Mouse (Mus musculus): ENCODE results near the gene Nsun2.
"Not testable (repeated sequence)": the region's sequence is repeated elsewhere in the genome, so short reads cannot be mapped to it uniquely, and the experiment has no call there.

Gene Nsun2

GRCm38 (mm10) chr13:69633988-69634387 is 100.4 kb downstream of the Nsun2 start:
- in situ Hi-C loops (cut with MseI, MboI), result no loop called here

GRCm38 (mm10) chr13:69635836-69636235 is 102.3 kb downstream of the Nsun2 start:
- in situ Hi-C loops (cut with MseI, MboI), result not testable (repeated sequence)

- in situ Hi-C loops (cut with MseI, MboI), result no loop called here
Observed at GRCm38 (mm10) chr13:69636375-69636774, 102.8 kb downstream of the Nsun2 start.

GRCm38 (mm10) chr13:69636816-69637215 is 103.3 kb downstream of the Nsun2 start:
- in situ Hi-C loops (cut with MseI, MboI), result no loop called here

- in situ Hi-C loops (cut with MseI, MboI), result no loop called here
Observed at GRCm38 (mm10) chr13:69637657-69638056, 104.1 kb downstream of the Nsun2 start.

- in situ Hi-C loops (cut with MseI, MboI), result no loop called here
Observed at GRCm38 (mm10) chr13:69638108-69638626, 104.6 kb downstream of the Nsun2 start.

- in situ Hi-C loops (cut with MseI, MboI), result no loop called here
Observed at GRCm38 (mm10) chr13:69639251-69639650, 105.7 kb downstream of the Nsun2 start.

- in situ Hi-C loops (cut with MseI, MboI), result no loop called here
Observed at GRCm38 (mm10) chr13:69640126-69640525, 106.6 kb downstream of the Nsun2 start.

- in situ Hi-C loops (cut with MseI, MboI), result no loop called here
Observed at GRCm38 (mm10) chr13:69640541-69640940, 107.0 kb downstream of the Nsun2 start.

- in situ Hi-C loops (cut with MseI, MboI), result no loop called here
Observed at GRCm38 (mm10) chr13:69641017-69641416, 107.5 kb downstream of the Nsun2 start.

GRCm38 (mm10) chr13:69642656-69643216 is 109.2 kb downstream of the Nsun2 start:
- in situ Hi-C loops (cut with MseI, MboI), result no loop called here

- in situ Hi-C loops (cut with MseI, MboI), result no loop called here
Observed at GRCm38 (mm10) chr13:69643937-69644336, 110.4 kb downstream of the Nsun2 start.

- in situ Hi-C loops (cut with MseI, MboI), result no loop called here
Observed at GRCm38 (mm10) chr13:69644427-69645166, 111.1 kb downstream of the Nsun2 start.

- in situ Hi-C loops (cut with MseI, MboI), result no loop called here
Observed at GRCm38 (mm10) chr13:69645694-69646423, 112.3 kb downstream of the Nsun2 start.

GRCm38 (mm10) chr13:69646481-69646880 is 112.9 kb downstream of the Nsun2 start:
- in situ Hi-C loops (cut with MseI, MboI), result no loop called here

GRCm38 (mm10) chr13:69654508-69654907 is 121.0 kb downstream of the Nsun2 start:
- in situ Hi-C loops (cut with MseI, MboI), result loop anchor here in 1 of 2 experiments (10.0 kb wide), 1 partner anchor 100 kb away; no protein-coding TSS in a partner anchor

- in situ Hi-C loops (cut with MseI, MboI), result no loop called here
Observed at GRCm38 (mm10) chr13:69672121-69672520, 138.6 kb downstream of the Nsun2 start.

- in situ Hi-C loops (cut with MseI, MboI), result no loop called here
Observed at GRCm38 (mm10) chr13:69672565-69672964, 139.0 kb downstream of the Nsun2 start.

- in situ Hi-C loops (cut with MseI, MboI), result no loop called here
Observed at GRCm38 (mm10) chr13:69673197-69673920, 139.8 kb downstream of the Nsun2 start.

GRCm38 (mm10) chr13:69673921-69674618 is 140.5 kb downstream of the Nsun2 start:
- in situ Hi-C loops (cut with MseI, MboI), result no loop called here

Measured in mouse trophoblast stem cell (cell line).